Mouse (Mus musculus): ENCODE measurements at regions not wholly inside any gene's neighbourhood (a gene's known extent, or its start where the extent isn't known, plus 50 kb on each side); places are given as distances from the start of the nearest gene placed in this dataset.

DNA sequence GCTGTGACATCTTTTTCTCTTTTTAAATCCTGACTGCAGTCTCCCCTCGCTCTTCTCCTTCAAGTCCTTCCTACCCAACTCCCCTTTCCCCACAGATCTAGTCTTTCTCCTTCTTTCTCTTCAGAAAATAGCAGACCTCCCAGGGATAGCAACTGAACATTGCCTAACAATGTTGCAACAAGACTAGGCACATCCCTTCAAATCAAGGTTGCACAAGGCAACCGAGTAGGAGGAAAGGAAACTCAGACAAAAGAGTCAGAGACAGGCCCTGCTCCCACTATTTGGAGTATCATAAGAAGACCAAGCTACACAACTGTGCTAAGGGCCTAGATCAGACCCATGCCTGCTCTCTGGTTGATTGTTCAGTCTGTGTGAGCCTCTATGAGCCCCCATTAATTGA lies 66.9 kb upstream of the Zmat1 start:
- TF ChIP-seq POLR2A (IDR thresholded peaks at IDR 0.05; ENCODE audit: low read depth, low read length) (no peak), CTCF (IDR thresholded peaks at IDR 0.05; ENCODE audit: borderline replicate concordance, insufficient read depth, low read length) (no peak)
- Histone ChIP-seq H3K27ac (ENCODE audit: insufficient read depth, low read length) (no peak overlapping the region), H3K4me3 (ENCODE audit: insufficient read depth, low read length) (no peak overlapping the region), H3K4me1 (ENCODE audit: control insufficient read depth, insufficient read depth, low read length) (no peaks in the 10 kb centered on the region)

DNA sequence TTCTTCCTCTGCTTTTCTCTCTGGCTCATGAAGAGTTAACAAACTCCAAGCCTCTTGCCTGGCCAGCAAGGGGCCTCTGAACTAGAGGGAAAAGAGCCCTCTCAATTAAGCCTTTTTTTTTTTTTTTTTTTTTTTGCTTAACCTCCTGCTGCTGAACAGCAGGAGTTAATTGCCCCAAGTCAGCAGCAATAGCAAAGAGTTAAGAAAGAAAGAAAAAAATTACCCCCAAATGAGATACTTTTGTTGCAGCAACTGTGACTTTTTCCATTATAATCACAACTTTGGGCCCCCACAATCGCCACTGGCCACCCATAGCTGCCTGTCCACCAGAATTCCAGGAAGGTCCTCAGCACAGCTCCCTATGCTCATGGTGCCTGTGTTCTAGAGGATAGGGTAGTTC lies 60.4 kb upstream of the Zmat1 start:
- Histone ChIP-seq H3K27ac (ENCODE audit: insufficient read depth, low read length) (no peak overlapping the region), H3K4me3 (ENCODE audit: insufficient read depth, low read length) (no peak overlapping the region), H3K4me1 (ENCODE audit: control insufficient read depth, insufficient read depth, low read length) (no peaks in the 10 kb centered on the region)
- TF ChIP-seq POLR2A (IDR thresholded peaks at IDR 0.05; ENCODE audit: low read depth, low read length) (no peak), CTCF (IDR thresholded peaks at IDR 0.05; ENCODE audit: borderline replicate concordance, insufficient read depth, low read length) (no peak)

DNA sequence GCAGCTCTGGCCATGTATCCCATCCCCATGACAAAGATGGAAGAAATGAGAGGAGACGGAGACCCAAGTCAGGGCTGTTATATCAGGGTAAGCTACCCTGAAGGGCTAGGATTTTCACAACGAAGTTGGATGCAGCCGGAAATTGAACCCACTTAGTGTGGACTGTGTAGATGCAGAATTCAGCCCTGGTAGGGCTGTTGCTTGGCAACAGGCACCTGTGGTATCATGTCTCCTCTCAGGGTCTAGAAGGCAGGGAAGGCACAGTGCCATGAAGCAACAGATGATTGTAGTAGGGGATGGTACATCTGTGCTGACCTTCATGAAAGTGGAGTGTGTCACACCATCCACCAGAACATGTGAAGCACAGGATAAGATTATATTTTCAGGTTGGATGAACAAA lies 51.2 kb upstream of the Zmat1 start:
- TF ChIP-seq CTCF (IDR thresholded peaks at IDR 0.05; ENCODE audit: borderline replicate concordance, insufficient read depth, low read length) = no peak
- TF ChIP-seq POLR2A (IDR thresholded peaks at IDR 0.05; ENCODE audit: low read depth, low read length) = no peak
- H3K27ac ChIP-seq (ENCODE audit: insufficient read depth, low read length) = no peak overlapping the region
- H3K4me3 ChIP-seq (ENCODE audit: insufficient read depth, low read length) = no peak overlapping the region
- no peaks in the 10 kb centered on the region for H3K4me1 ChIP-seq (ENCODE audit: control insufficient read depth, insufficient read depth, low read length)

DNA sequence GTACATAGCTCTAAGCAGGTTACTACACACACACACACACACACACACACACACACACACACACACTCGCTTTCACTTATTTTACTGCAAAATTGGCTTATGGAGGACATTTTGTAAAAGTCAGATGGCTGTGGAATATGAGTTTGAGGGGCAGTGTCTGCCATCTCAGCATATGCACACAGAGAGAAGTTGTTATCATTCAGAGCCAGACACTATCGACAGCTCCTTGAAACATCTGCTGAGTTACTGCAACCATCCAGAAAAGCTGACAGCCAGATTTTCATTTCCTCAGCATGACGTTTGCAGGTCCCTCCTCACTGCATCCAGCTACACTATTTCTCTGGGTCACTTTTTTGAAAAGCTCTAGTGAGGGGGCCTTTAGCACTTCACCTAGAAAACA lies 49.9 kb upstream of the Zmat1 start:
- Histone ChIP-seq H3K4me3 (ENCODE audit: insufficient read depth, low read length) (no peak overlapping the region), H3K27ac (ENCODE audit: insufficient read depth, low read length) (no peak overlapping the region), H3K4me1 (ENCODE audit: control insufficient read depth, insufficient read depth, low read length) (no peaks in the 10 kb centered on the region)
- TF ChIP-seq POLR2A (IDR thresholded peaks at IDR 0.05; ENCODE audit: low read depth, low read length) (no peak), CTCF (IDR thresholded peaks at IDR 0.05; ENCODE audit: borderline replicate concordance, insufficient read depth, low read length) (no peak)

Data from embryonic fibroblast, embryonic 13.5 days (primary cell).